ENCODE assay signal across 13 mouse cellular contexts in genomic region chr8:120247618-120248017, GRCm38 (mm10). TPM values are rescaled to one million over a fixed set of nuclear protein-coding genes. Genes with fewer than 3 reads are reported as not detected.
A peak's percentile ranks its signal among the peaks of the same experiment; 100 is the strongest.
DNase-seq lines count a peak whose midpoint lies in the region; ATAC-seq and TF ChIP-seq lines count a peak whose summit lies in the region.
"Had no signal": no experiment of that assay in that cellular context is flagged by ENCODE, and none has a peak within 500 bp of the region (broad histone marks: within the 10 kb centered on the region; RNA-seq: fewer than 3 reads in every experiment).

No protein-coding gene starts in this region.

- 91% methylated on average over 5 of the region's 5 CpGs for WGBS in heart, postnatal 0 days
- 76% methylated on average over 5 of the region's 5 CpGs for WGBS in liver, postnatal 0 days (ENCODE audit: insufficient replicate concordance)
- 79% methylated on average over 5 of the region's 5 CpGs for WGBS in liver, embryonic 11.5 days

- no peak for TF ChIP-seq POLR2A in embryonic fibroblast, embryonic 13.5 days (IDR thresholded peaks at IDR 0.05; ENCODE audit: low read depth, low read length)

- intact Hi-C loops in heart, postnatal 36 days (cut with DNase I): no loop called here

- no peak overlapping the region for H3K27ac ChIP-seq in heart, postnatal 0 days (ENCODE audit: low read depth)
- no peak overlapping the region for H3K27ac ChIP-seq in liver, postnatal 0 days (ENCODE audit: low read depth)
- H3K27ac ChIP-seq in liver, embryonic 11.5 days (ENCODE audit: low read depth, low read length): no peak overlapping the region
- H3K27ac ChIP-seq in embryonic fibroblast, embryonic 13.5 days (ENCODE audit: insufficient read depth, low read length): no peak overlapping the region
- H3K27ac ChIP-seq: hindbrain, embryonic 15.5 days; kidney, embryonic 15.5 days; midbrain, embryonic 13.5 days had no signal

- H3K27me3 ChIP-seq in heart, postnatal 0 days (ENCODE audit: control insufficient read depth, insufficient read depth, low read length): no peaks in the 10 kb centered on the region
- H3K27me3 ChIP-seq in liver, postnatal 0 days (ENCODE audit: insufficient read depth, low read length): no peaks in the 10 kb centered on the region
- no peaks in the 10 kb centered on the region for H3K27me3 ChIP-seq in liver, embryonic 11.5 days (replicated peaks; ENCODE audit: control insufficient read depth, insufficient read depth, low read length)
- peaks cover 5% of the 10 kb centered on the region; the same call in 1 of the 2 replicates for H3K27me3 ChIP-seq in G1E (ENCODE audit: insufficient read depth, low read length)
- H3K27me3 ChIP-seq: hindbrain, embryonic 15.5 days; kidney, embryonic 15.5 days; midbrain, embryonic 13.5 days had no signal

- DNase-seq in heart, postnatal 0 days (ENCODE audit: low spot score): no peak
- no peak for DNase-seq in heart, postnatal 36 days
- DNase-seq in liver, postnatal 0 days: no peak
- DNase-seq in liver, embryonic 11.5 days (ENCODE audit: low spot score): no peak
- no peak for DNase-seq in G1E (ENCODE audit: low spot score)
- DNase-seq in right cerebral cortex, postnatal 4 days: no peak
- DNase-seq: cerebellum, adult 8-10 months; layer of hippocampus, adult 9-11 months; spleen, adult 18-20 months had no signal

- H3K4me2 ChIP-seq in heart, postnatal 0 days (ENCODE audit: low read depth, low read length): no peak overlapping the region
- no peak overlapping the region for H3K4me2 ChIP-seq in liver, postnatal 0 days (ENCODE audit: low read depth, low read length)
- H3K4me2 ChIP-seq in liver, embryonic 11.5 days: no peak overlapping the region
- H3K4me2 ChIP-seq: hindbrain, embryonic 15.5 days; kidney, embryonic 15.5 days; midbrain, embryonic 13.5 days had no signal

- ATAC-seq in heart, postnatal 0 days (ENCODE audit: insufficient read depth, low read depth): no peak
- ATAC-seq in liver, postnatal 0 days: no peak
- ATAC-seq in liver, embryonic 11.5 days (replicated peaks; ENCODE audit: low FRiP score): no peak
- ATAC-seq in G1E (ENCODE audit: extremely low read depth, insufficient number of reproducible peaks, low FRiP score, poor library complexity, severe bottlenecking): no peak
- ATAC-seq: midbrain, embryonic 13.5 days had no signal

- TF ChIP-seq CTCF in heart, postnatal 0 days (IDR thresholded peaks at IDR 0.05; ENCODE audit: low read depth): peak; percentile 27; the same call in 1 of the 2 replicates
- peak; percentile 50 for TF ChIP-seq CTCF in liver, postnatal 0 days (IDR thresholded peaks at IDR 0.05; ENCODE audit: low read depth)
- 0 out of 2 replicates have a peak, but pooled peaks have one; percentile 3 for TF ChIP-seq CTCF in G1E (IDR thresholded peaks at IDR 0.05; ENCODE audit: low read depth, low read length)
- TF ChIP-seq CTCF in embryonic fibroblast, embryonic 13.5 days (IDR thresholded peaks at IDR 0.05; ENCODE audit: borderline replicate concordance, insufficient read depth, low read length): peak; percentile 32; the same call in 1 of the 2 replicates

- TF ChIP-seq EP300 in heart, postnatal 0 days (IDR thresholded peaks at IDR 0.05; ENCODE audit: low read depth): no peak
- no peak for TF ChIP-seq EP300 in liver, postnatal 0 days (IDR thresholded peaks at IDR 0.05; ENCODE audit: low read depth)

- no peak overlapping the region for H3K9ac ChIP-seq in heart, postnatal 0 days (replicated peaks; ENCODE audit: low read depth, low read length)
- H3K9ac ChIP-seq in liver, postnatal 0 days (replicated peaks): no peak overlapping the region
- no peak overlapping the region for H3K9ac ChIP-seq in liver, embryonic 11.5 days (ENCODE audit: low read depth, low read length)
- H3K9ac ChIP-seq: hindbrain, embryonic 15.5 days; kidney, embryonic 15.5 days; midbrain, embryonic 13.5 days had no signal

- peaks cover 9% of the 10 kb centered on the region; the same call in 1 of the 2 replicates for H3K4me1 ChIP-seq in heart, postnatal 0 days (ENCODE audit: control insufficient read depth, insufficient read depth)
- H3K4me1 ChIP-seq in liver, postnatal 0 days (ENCODE audit: insufficient read depth): no peaks in the 10 kb centered on the region
- H3K4me1 ChIP-seq in liver, embryonic 11.5 days (replicated peaks; ENCODE audit: control insufficient read depth, insufficient read depth, low read length): 0 out of 2 replicates have a peak, but pooled peaks cover 11% of the 10 kb centered on the region
- H3K4me1 ChIP-seq in G1E (ENCODE audit: insufficient read depth, low read depth, low read length): no peaks in the 10 kb centered on the region
- no peaks in the 10 kb centered on the region for H3K4me1 ChIP-seq in embryonic fibroblast, embryonic 13.5 days (ENCODE audit: control insufficient read depth, insufficient read depth, low read length)

- no peak overlapping the region for H3K4me3 ChIP-seq in heart, postnatal 0 days (ENCODE audit: low read depth, low read length)
- no peak overlapping the region for H3K4me3 ChIP-seq in liver, postnatal 0 days (ENCODE audit: low read depth, low read length)
- no peak overlapping the region for H3K4me3 ChIP-seq in liver, embryonic 11.5 days (ENCODE audit: low read depth, low read length)
- no peak overlapping the region for H3K4me3 ChIP-seq in G1E (ENCODE audit: low read depth, low read length)
- no peak overlapping the region for H3K4me3 ChIP-seq in embryonic fibroblast, embryonic 13.5 days (ENCODE audit: insufficient read depth, low read length)
- H3K4me3 ChIP-seq: hindbrain, embryonic 15.5 days; kidney, embryonic 15.5 days; midbrain, embryonic 13.5 days had no signal

- no peaks in the 10 kb centered on the region for H3K36me3 ChIP-seq in heart, postnatal 0 days (replicated peaks; ENCODE audit: control insufficient read depth, insufficient read depth, low read length)
- no peaks in the 10 kb centered on the region for H3K36me3 ChIP-seq in liver, postnatal 0 days (replicated peaks; ENCODE audit: insufficient read depth, low read length)
- peaks cover 4% of the 10 kb centered on the region; the same call in 1 of the 2 replicates for H3K36me3 ChIP-seq in liver, embryonic 11.5 days (ENCODE audit: control insufficient read depth, insufficient read depth, low read length)
- H3K36me3 ChIP-seq in G1E (replicated peaks): no peaks in the 10 kb centered on the region
- H3K36me3 ChIP-seq: hindbrain, embryonic 15.5 days; midbrain, embryonic 13.5 days had no signal

- no peaks in the 10 kb centered on the region for H3K9me3 ChIP-seq in heart, postnatal 0 days (replicated peaks; ENCODE audit: control insufficient read depth, low read length)
- H3K9me3 ChIP-seq in liver, postnatal 0 days (ENCODE audit: low read length): peaks cover 5% of the 10 kb centered on the region; the same call in 1 of the 2 replicates
- peaks cover 2% of the 10 kb centered on the region; the same call in 1 of the 2 replicates for H3K9me3 ChIP-seq in liver, embryonic 11.5 days (ENCODE audit: control insufficient read depth, low read length)
- no peaks in the 10 kb centered on the region for H3K9me3 ChIP-seq in G1E (replicated peaks)
- H3K9me3 ChIP-seq: hindbrain, embryonic 15.5 days; kidney, embryonic 15.5 days; midbrain, embryonic 13.5 days had no signal

RNA-seq across cellular contexts. Expression of gene Gse1, which starts 19.4 kb away (rescaled TPM):
- total RNA-seq in heart, postnatal 0 days (2014; rRNA removed; ENCODE audit: low replicate concordance): 18.7 and 30.8 TPM in 2 replicates
- 4.1 and 5.4 TPM in 2 replicates for polyA plus RNA-seq in heart, postnatal 0 days (2015; fragmentation: Nextera tagmentation; extraction: Ambion mirVana)
- 10 to 100 TPM; 21.2 to 26.6 TPM for total RNA-seq in heart, postnatal 36 days (2021)
- polyA plus RNA-seq in liver, postnatal 0 days (2015; fragmentation: Nextera tagmentation; extraction: Ambion mirVana): 7.1 and 7.7 TPM in 2 replicates
- 23.1 and 25.3 TPM in 2 replicates for polyA plus RNA-seq in liver, embryonic 11.5 days (2014; fragmentation: Nextera tagmentation; extraction: Ambion mirVana)
- total RNA-seq in G1E (2014; fragmentation: Nextera tagmentation) (48.4 and 51.8 TPM in 2 replicates), G1E (2017) (6.3 and 6.4 TPM in 2 replicates)
- polyA plus RNA-seq in G1E (2012): 106 and 110 TPM in 2 replicates
- 13.4 and 15.8 TPM in 2 replicates for polyA plus RNA-seq in embryonic fibroblast, embryonic 13.5 days (2011; ENCODE audit: insufficient read length, low read depth, missing spikeins)
